Mouse (Mus musculus) urinary bladder, postnatal 14 days (tissue): ENCODE measurements at regions not wholly inside any gene's neighbourhood (a gene's known extent, or its start where the extent isn't known, plus 50 kb on each side); places are given as distances from the start of the nearest gene placed in this dataset.
"Not testable (repeated sequence)": the region's sequence is repeated elsewhere in the genome, so short reads cannot be mapped to it uniquely, and the experiment has no call there.

ENCODE experiments used
- DNase-seq: peaks from one replicate; pipeline ENCODE4 v3.0.0; 2021; ENCODE audit warnings: low spot score

- not testable (repeated sequence) for DNase-seq
Observed at GRCm38 (mm10) chr13:10855947-10856561, 495.4 kb upstream of the Chrm3 start.

GRCm38 (mm10) chr13:10845212-10845611 lies 484.6 kb upstream of the Chrm3 start:
- DNase-seq, result no peak

DNA sequence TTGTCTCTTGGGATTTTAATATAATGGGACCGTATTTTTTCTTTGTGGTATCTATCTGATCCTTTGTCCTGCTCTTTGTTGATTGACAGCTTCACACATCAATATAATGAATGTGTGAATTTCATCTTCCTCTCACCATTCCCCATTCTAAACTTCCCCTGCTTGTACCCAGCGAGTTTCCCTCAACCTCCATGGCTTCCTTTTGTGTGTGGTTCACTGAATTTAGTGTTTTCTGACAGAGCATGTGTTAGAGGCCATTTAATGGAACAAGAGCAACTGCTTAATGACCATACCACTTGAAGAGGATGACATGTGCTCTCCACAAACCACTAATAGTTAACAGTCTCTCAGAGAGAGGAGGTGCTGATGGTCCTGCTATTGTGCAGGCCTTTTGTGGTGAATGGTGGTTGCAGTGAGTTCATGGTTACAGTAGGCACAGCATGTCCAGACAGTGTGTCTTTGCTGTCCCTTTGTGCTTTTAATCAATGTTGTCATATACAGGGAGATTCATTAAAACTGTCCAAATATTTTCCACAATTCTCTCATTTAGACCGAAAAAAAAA lies 438.8 kb upstream of the Chrm3 start:
- no peak for DNase-seq
